Mouse (Mus musculus): ENCODE results near the gene Riox2.

DNA sequence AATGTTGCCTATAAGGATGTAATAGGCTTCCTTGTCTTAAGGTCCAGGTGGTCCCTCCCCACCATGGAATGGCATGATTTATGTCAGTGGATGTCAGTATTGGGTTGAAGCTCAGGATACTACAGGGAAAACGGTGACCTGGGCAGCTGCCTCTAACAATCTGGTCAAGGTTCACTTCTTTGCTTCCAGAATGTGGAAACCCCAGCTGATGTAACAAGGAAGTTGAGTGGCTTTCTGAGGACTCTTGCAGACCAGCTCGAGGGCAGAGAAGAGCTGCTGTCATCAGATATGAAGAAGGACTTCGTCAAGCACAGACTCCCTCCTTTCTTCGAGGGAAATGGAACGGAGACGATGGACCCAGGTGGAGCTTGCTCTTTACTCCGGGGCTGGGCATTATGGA is 15.7 kb downstream of the Riox2 start:
- no peak for TF ChIP-seq CTCF (IDR thresholded peaks at IDR 0.05; ENCODE audit: low read depth, low read length)
- no peak for TF ChIP-seq TAL1 (conservative IDR thresholded peaks at IDR 0.05; ENCODE audit: low read depth, low read length)
- no peak for TF ChIP-seq GATA1 (IDR thresholded peaks at IDR 0.05; ENCODE audit: borderline replicate concordance, low read length)

Measured in G1E (cell line).